Mouse (Mus musculus): ENCODE data around the gene Rpl35a.

GRCm38 (mm10) chr16:33021381-33021780 lies 34.9 kb upstream of the Rpl35a start:
- TF ChIP-seq MAFK (IDR thresholded peaks at IDR 0.05; ENCODE audit: insufficient read depth, low read depth, low read length) (no peak), HCFC1 (IDR thresholded peaks at IDR 0.05; ENCODE audit: borderline replicate concordance, insufficient read depth, low read length) (no peak), ZNF384 (IDR thresholded peaks at IDR 0.05; ENCODE audit: low read depth, low read length) (no peak), CHD2 (IDR thresholded peaks at IDR 0.05; ENCODE audit: low read depth, low read length) (no peak), ZC3H11A (IDR thresholded peaks at IDR 0.05; ENCODE audit: borderline replicate concordance, low read depth, low read length) (no peak)

Measured in ES-E14 (cell line).